Mouse (Mus musculus) C2C12 (cell line): Measurements from ENCODE around the gene Pfkfb3.

Experiments
- CTCF ChIP-seq: IDR thresholded peaks from one replicate; pipeline ENCODE4 v1.5.1; 2011; ENCODE audit not compliant: control insufficient read depth, insufficient read depth, insufficient read length
- FOSL1 ChIP-seq: IDR thresholded peaks from one replicate; pipeline ENCODE4 v1.8.0; 2011; ENCODE audit warnings: mild to moderate bottlenecking, low read length; ENCODE audit not compliant: poor library complexity, insufficient read depth, severe bottlenecking
- MAX ChIP-seq: IDR thresholded peaks from one replicate; pipeline ENCODE4 v1.6.1; 2011; ENCODE audit warnings: mild to moderate bottlenecking, control low read depth
- MYOD1 ChIP-seq: IDR thresholded peaks from one replicate; pipeline ENCODE4 v1.6.1; 2011; ENCODE audit warnings: low read depth; ENCODE audit not compliant: control insufficient read depth, insufficient read length
- MYOG ChIP-seq: IDR thresholded peaks from one replicate; pipeline ENCODE4 v1.6.1; 2011; ENCODE audit not compliant: control insufficient read depth, insufficient read length; ENCODE audit errors: extremely low read depth
- USF1 ChIP-seq: IDR thresholded peaks from one replicate; pipeline ENCODE4 v1.6.1; 2011; ENCODE audit warnings: low read depth, mild to moderate bottlenecking, control low read depth, moderate library complexity

- TF ChIP-seq CTCF (no peak), MYOG (no peak), FOSL1 (no peak), MYOD1 (no peak), USF1 (no peak), MAX (no peak)
These were observed 29.1 kb downstream of the Pfkfb3 start for GRCm38 (mm10) chr2:11524736-11525135.
